Mouse (Mus musculus): ENCODE data around the gene Stxbp2.

Stxbp2 gene

DNA sequence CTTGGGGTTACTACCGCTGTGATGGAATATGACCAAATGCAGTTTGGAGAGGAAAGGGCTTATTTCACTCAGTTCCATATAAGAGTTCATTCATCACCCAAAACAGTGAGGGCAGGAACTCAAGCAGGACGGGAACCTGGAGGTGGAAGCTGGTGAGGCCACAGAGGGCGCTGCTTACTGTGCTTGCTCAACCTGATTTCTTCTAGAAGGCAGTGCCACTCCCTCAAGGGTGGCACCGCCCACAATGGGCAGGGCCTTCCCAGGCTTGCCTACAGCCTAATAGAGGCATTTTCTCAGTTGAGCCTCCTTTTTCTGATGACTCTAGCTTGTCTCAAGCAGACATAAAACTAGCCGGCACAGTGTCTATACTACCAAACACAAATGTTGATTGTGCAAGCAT lies 15.0 kb downstream of the Stxbp2 start:
- DNase-seq (ENCODE audit: low read depth), result peak; percentile 66

DNA sequence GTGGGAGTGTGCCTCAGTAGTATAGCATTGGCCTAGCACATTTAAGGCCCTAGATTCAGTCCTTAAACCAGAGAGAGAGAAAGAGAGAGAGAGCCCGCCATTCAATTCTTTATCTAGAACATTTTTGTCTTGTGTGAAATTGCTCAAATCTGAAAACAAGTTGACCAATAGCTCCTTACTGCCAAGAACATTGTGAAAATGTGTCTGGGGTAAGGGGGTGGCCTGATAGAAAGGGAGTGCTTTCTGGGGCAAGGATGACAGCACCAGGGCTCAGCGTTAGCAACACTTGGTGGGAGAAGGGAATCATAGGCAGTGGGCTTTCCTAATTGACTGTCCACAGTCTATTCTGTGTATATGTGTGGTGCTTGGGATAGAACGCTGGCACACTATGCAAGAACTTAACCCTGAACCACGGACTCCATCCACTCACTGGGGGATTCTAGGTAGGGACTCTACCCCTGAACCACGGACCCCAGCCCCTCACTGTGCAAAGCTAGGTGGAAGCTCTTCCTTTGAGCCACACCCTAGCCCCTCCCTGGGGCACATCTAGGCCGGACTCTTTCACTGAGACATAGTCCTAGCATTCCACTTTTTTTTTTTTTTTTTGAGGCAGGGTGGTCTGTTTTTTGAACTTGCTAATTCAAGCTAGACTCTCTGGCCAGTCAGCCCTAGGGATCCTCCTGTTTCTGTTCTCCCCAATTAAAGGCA lies 16.2 kb downstream of the Stxbp2 start:
- DNase-seq (ENCODE audit: low read depth), result no peak

DNA sequence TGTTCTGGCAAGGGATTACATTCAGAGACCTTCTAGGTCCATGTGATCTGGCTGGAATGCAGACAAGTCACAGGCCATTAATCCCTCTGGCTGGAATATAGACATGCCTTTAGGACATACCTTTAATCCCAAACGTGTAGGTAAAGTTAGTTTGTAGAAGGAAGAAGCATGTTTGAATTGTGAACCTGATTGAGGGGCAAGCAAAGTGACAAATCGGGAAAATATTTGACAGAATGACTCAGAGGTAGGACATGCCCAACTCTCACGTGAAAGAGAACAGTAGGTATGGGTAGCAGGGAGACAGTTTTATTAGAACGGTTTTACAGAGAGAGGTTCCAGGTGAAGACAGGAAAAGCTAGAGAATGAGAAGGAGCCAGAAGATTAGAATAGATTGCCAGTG lies 16.8 kb downstream of the Stxbp2 start:
- no peak for DNase-seq (ENCODE audit: low read depth)

DNA sequence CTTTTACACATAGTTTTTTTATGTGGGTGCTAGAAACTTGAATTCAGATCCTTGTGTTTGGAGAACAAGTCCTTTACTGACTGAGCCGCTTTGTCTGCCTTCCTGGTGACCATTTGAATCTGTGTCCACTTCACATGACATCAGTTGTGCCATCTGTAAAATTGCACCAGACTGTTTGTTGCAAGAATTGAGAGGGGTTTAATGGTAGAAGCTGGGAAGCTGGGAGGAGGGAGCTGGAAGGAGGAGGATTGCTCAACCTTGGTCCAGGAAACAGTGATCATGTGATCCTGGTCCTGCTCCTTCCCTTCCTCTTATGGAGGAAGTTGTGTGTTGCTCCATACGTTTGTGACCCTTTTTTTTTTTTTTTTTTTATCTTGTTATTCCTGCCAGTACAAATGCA lies 17.5 kb downstream of the Stxbp2 start:
- DNase-seq (ENCODE audit: low read depth), result no peak

DNA sequence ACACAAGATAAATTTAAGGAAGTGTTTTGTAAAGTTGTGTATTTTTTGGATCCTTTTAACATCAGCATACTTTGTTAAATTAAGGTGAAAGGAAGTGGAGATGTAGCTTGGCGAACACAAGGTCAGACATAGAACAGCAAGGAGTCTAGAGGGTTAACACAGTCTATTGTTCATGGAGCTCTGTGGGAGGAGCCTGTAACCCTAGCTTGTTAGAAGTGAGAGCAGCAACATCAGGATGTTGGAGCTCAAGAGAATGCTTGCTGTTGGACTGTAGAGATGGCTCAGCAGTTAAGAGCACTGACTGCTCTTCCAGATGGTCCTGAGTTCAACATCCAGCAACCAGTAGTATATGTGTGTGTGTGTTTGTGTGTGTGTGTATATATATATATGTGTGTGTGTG lies 18.2 kb downstream of the Stxbp2 start:
- no peak for DNase-seq (ENCODE audit: low read depth)

DNA sequence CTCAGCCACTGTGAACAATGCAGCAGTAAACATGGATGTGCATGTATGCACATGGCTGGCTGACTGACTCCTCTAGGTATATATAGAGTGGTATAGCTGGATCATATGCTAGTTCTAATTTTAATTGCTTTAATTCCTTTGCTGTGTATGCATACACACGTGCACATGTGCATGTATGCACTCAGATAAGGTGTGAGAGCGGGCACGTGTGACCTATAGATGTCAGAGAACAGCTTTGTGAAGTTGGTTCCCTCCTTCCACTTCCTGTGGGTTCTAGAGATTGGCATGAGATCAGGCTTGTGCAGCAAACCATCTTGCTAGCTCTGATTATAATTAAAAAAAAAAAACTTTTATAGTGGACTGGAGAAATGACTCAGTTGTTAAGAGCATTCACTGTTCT lies 22.1 kb downstream of the Stxbp2 start:
- DNase-seq (ENCODE audit: low read depth), result no peak

DNA sequence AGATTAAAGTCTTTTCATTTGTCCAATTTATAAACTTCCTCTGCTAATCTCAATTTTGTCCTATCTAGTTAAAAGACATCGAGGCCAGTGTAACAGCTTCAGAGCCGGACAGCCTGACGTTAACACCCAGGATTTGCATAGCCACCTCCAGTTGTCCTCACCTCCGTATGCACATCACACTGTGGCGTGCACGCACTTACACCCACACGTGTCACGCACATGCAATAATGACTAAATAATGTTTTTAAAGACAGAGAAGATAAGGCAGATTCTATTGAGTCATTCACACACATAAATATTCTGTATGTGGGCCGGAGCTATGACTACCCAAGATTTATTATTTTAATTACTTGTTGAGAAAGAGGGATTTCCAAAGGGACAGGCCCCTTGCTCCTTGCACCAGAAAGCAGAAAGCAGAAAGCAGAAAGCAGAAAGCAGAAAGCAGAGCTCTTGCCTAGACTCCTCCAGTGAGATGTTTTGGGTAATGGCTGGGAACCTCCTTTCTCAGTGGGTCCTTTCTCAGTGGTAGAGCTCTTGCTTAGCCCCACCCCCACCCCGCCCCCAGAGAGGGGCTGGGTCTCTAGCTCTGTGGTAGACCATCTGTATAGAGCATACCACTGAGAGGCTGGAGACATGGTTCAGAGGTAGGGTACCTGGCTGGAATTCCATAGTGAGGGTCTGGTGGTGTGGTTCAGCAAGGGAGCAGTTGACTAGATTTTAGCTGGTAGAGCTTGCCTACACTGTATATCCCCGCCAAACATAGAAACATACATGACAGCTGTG lies 24.2 kb downstream of the Stxbp2 start:
- DNase-seq (ENCODE audit: low read depth), result no peak

DNA sequence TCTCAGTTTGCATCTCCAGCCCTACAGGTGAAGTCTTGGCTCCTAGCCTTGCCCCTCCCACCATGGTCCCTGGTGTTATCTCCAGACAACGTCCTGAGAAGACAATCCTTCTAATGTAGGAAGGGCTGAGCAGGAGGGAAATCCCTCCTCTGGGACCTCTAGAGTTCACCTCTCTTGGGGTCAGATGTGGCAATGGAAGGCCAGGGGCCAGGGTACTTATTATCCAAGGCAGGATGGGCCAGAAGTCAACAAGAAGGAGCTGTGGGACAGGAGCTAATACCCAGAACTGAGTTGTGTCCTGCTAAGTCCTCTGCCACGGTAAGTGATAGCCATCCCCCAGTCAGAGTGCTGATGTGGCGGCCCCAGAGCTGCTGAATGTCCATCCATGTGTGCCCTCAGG lies 24.8 kb downstream of the Stxbp2 start, which contains the start of gene Retn:
TSS of gene Retn (plus strand) at position 245 of the 400 bp plus-strand sequence.
- DNase-seq (ENCODE audit: low read depth), result no peak

DNA sequence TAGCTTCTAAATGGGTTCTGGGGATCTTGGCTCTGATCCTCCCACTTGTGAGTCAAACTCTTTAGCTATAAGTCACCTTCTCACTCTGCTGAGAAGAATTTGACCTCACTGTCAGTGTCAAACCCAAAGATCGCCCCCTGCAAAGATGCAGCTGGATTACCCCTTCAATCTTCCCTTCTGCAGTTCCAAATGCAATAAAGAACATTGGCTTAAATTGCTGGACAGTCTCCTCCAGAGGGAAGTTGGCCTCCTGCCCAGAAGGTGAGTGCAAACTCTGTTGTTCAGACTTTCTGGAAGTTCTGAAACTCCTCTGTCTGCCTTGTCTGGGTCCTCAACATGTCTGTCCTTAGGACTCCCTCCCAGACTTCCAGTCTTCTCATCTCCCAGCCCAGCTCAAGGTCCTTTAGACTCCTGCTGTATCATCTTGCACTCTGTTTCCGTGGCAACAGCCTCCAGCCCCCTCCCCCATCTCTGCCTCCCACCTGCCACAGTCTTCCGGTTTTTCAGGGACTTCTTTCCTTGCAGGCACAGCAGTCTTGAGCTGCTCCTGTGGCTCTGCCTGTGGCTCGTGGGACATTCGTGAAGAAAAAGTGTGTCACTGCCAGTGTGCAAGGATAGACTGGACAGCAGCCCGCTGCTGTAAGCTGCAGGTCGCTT lies 26.1 kb downstream of the Stxbp2 start:
- no peak for DNase-seq (ENCODE audit: low read depth)

DNA sequence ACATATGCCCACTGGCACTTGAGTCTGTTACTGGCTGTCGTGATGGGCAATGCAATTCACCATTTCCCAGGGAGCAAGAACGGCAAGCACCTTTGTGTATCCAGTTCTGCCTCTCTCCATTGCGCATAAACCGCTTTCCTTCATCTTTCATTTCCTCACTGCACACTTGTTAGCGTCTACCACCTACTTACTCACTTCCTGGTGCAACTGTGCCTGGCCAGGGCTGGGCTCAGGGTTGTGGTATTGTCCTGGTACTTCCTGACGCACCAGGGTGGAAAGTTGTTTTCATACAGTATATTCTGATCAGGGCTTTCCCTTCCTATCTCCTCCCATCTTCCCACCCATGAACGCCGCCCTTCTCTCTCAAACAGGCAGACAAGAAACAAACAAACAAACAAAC lies 30.1 kb downstream of the Stxbp2 start:
- DNase-seq (ENCODE audit: low read depth), result no peak

DNA sequence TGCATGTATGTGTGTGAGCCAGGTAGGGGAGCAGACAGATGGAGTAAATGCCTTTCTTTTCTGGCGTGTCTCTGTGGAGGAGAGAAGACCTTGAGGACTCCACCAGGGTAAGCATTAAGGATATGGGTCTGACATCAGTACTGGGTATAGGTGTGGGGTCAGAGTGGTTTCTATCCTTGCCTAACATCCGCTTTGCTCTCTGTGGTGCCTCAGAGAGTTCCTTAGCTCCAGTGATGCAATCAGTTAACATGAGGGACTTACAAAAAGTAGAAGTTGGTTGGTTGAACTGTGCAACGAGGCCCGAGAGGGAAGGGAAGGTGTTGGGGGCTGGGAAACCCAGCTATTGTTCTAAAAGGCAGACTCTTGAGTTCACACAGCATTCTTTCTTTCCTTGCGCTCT lies 33.6 kb downstream of the Stxbp2 start:
- no peak for DNase-seq (ENCODE audit: low read depth)

DNA sequence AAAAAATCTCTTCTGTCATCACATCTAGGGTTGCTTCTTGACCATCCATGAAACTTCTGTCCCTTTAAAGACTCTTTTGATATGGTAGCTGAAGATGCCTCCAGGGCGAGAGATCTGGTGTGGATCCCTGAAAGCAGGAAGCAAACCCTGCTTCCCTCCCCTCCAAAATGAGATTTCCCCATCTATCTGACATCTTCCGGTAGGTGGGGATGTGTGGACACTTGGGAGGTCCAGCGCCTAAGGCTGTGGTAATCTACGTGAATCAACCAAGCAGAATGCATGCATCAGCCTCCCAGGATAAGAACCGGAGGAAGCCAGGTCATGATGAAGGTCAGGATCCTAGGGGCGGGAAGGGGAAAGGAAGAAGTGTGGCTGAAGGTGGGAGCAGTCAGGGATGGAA lies 34.8 kb downstream of the Stxbp2 start, which contains the start of gene Mcemp1:
TSS of gene Mcemp1 (plus strand) at position 248 of the 400 bp plus-strand sequence.
- DNase-seq (ENCODE audit: low read depth), result no peak

DNA sequence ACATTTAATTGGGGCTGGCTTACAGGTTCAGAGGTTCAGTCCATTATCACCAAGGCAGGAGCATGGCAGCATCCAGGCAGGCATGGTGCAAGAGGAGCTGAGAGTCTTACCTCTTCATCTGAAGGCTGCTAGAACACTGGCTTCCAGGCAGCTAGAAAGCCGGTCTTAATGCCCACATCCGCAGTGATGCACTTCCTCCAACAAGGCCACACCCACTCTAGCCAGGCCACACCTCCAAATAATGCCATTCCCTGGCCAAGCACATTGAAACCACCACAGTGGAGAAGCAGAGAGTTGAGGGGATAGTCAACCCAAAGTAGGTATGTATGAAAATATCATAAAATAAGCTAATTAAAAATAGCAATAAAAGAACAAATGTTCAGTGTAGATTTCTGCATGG lies 39.6 kb downstream of the Stxbp2 start:
- DNase-seq (ENCODE audit: low read depth), result peak; percentile 64

DNA sequence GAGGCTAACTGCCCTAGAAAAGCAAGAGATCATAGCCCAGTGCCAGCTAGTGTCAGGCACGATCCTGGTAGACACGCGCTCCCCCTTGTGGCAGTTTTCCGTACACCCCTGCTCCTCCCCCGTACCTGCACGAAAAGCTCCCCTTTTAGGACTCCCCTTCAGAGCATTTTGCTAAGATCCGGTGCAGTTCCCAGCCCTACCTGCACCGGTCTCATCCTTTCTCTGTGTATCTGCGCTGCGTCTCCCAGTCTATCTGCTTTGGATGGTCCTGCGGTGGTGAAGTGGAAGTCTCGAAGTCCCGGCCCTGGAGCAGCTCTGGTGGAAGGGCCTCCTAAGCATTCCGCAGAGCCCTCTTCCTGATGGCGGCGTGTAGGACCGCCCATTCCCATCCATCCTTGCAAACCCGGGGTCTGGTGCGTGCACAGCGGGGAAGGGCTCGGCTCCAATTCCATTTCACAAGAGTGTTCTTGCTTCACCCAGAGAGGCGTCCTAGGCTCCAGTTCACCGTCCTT lies 41.3 kb downstream of the Stxbp2 start, which contains the start of gene Fcor:
TSS of gene Fcor (minus strand) at position 383 of the 512 bp plus-strand sequence.
- peak; percentile 91 for DNase-seq (ENCODE audit: low read depth)

DNA sequence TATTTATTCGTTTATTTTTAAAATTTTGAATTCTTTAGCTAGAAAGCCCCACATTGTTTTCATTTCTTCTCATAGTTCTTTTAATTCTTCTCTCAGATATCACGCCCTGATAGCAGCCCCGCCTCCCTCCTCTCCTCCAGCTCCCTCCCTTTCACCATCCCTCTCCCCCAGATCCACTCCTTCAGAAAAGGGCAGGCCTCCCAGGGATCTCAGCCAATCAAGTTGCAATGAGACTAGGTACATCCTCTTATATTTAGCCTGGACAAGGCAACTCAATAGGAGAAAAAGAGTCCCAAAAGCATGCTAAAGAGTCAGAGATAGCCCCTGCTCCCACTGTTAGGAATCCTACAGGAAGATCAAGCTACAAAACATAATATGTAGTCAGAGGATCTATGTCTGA lies 43.9 kb downstream of the Stxbp2 start:
- DNase-seq (ENCODE audit: low read depth), result no peak

DNA sequence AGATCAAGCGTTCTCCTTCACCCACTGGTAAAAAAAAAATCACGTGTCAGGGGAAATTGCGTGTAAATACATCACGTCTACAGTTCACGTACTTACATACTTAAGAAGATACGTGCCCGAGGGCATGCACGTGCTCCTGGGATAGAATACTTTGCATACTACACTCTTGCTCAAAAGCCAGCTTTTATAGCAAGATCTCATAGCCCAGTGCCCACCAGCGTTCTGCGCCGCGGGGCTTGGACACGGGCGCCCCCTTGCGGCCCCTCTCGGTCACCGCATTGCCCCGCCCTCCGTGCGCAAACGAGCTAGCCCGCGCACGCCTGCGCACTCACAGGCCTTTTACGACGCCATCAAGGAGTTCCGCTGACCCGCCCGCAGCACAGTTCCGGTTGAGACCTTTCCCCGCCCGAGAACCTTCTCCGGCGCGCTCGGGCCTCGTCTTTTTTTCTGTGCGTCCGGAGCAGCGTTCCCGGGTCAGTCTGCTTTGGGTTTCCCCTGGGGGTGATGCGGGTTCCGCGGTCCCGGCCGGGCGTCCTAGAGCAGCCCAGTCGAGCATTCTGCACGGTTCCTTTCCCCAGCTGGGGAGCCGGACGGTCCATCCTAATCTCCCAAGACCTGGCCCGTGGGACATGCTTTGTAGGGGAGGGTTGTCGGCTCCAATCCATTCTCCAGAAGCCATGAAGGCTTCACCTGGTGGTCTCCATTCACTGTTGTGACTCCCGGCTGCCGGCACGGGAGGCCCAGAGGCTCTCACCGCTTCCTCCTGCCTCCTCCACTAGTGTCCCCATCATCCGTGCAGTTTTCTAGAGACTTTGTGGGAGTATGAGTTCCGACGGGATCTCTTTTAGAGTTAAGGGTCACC lies 45.6 kb downstream of the Stxbp2 start, which contains the start of gene Trappc5:
TSS of gene Trappc5 (plus strand) at position 169 of the 862 bp plus-strand sequence.
- DNase-seq (ENCODE audit: low read depth), result peak; percentile 96

DNA sequence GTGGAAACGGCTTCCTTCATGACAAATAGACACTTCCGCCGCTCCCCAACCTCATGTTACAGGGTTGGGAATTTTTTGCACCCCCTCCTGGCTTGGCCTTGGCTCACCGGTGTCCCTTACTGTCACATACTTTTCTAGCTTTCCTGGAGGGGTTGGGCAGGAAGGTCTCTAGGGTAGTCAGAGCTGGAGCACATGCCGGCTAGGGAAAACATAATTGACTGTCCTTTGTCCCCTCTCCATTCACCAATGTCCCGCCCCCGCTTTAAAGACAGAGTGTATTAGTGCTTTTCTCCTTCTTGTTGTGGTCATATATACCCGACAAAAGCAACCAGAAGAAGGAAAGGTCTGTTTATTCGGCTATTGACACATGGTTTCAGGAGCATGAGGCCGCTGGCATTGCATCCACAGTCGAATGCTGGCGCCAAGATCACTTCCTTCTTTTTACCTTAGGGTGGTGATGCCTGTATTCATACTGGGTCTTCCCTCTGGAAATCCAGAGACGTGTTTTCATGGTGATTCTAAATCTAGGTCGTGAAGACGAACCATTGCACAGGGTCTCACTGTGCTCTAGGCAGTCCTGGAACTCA lies 46.3 kb downstream of the Stxbp2 start:
- DNase-seq (ENCODE audit: low read depth), result peak; percentile 57

DNA sequence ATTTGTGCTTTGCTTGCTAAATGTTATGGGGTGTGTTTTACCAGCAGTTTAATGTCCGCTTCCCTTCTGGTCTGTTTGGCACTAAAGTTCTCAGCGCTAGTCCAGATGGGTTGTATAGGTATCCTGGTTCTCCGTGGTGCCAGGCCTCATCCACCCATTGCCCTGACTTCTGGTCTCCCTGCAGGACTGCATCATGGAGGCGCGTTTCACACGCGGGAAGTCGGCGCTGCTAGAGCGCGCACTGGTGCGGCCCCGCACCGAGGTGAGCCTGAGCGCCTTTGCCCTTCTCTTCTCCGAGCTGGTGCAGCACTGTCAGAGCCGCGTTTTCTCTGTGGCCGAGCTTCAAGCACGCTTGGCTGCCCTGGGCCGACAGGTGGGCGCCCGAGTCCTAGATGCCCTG lies 48.1 kb downstream of the Stxbp2 start:
- no peak for DNase-seq (ENCODE audit: low read depth)

DNA sequence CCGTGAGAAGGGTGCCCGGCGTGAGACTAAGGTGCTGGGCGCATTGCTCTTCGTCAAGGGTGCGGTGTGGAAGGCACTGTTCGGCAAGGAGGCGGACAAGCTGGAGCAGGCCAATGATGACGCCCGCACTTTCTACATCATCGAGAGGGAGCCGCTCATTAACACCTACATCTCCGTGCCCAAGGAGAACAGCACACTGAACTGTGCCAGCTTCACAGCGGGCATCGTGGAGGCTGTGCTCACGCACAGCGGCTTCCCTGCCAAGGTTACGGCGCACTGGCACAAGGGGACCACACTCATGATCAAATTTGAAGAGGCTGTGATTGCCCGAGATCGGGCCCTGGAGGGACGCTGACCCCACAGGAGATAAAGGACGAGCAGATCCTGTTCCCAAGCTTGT lies 48.5 kb downstream of the Stxbp2 start:
- DNase-seq (ENCODE audit: low read depth), result no peak

DNA sequence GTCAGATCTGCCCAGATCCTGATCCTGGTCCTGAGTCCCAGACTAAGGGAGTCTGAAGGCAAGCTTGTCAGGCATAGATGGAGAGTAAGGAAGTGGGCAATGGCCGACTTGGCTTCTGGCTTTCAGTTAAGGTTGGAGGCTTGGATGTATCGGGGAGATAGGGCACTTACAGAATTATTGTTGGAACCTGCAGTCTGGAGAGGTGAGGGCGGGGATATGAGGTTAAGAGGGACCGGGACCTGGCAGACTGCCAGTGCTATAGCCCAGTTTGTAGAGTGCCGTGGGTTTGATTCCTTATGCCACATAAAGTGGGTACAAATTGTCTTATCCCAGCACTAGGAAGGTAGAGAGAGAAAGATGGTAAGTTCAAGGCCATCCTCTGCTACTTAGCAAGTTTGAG lies 48.9 kb downstream of the Stxbp2 start:
- DNase-seq (ENCODE audit: low read depth), result no peak

DNA sequence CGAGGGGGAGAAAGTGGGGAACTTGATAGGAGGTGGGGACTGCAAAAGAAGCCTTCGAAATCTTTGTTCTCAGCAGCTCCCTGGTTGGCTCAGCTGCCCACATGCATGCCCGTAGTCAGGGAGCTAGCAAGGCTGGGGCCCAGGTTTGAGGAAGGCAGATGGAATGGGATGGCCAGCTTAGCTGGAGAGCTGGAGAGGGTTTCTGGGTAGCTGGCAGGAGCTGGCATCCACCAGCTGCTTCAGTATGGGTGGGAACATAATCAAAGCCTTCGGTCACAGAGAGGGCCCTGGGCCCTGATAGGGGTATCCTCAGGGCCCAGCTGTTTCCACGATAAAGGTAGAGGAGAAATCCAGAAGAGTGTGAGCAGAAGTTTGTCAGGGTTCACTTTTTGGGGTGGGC lies 51.7 kb downstream of the Stxbp2 start:
- no peak for DNase-seq (ENCODE audit: low read depth)

Measured in induced T-regulatory cell, adult 2 months (primary cell).